Mouse (Mus musculus) kidney, embryonic 16.5 days (tissue): Measurements from ENCODE around the gene Psmd14. TPM values are rescaled to one million over a fixed set of nuclear protein-coding genes. Genes with fewer than 3 reads are reported as not detected.

Source experiments
- ATAC-seq: fragments of 200-750 bp; cut with Nextera tagmentation; 2 replicates; pipeline ENCODE4 v1.8.0; 2017; ENCODE audit warnings: moderate TSS enrichment; ENCODE audit not compliant: low FRiP score, low TSS enrichment
- H3K27ac ChIP-seq: fragments of 300-500 bp; sonication (generic); 2 replicates; pipeline ENCODE4 v1.5.1; 2014; ENCODE audit warnings: low read length
- H3K27me3 ChIP-seq: fragments of 300-500 bp; sonication (generic); 2 replicates; pipeline ENCODE4 v1.6.1; 2014; ENCODE audit warnings: low read length, control low read depth, mixed read lengths; ENCODE audit not compliant: insufficient read depth
- H3K36me3 ChIP-seq: fragments of 300-500 bp; sonication (generic); 2 replicates; pipeline ENCODE4 v1.6.1; 2014; ENCODE audit warnings: low read length, control low read depth, mixed read lengths; ENCODE audit not compliant: insufficient read depth
- H3K4me1 ChIP-seq: fragments of 300-500 bp; sonication (generic); 2 replicates; pipeline ENCODE4 v1.6.1; 2014; ENCODE audit warnings: low read length, control low read depth, mixed read lengths; ENCODE audit not compliant: insufficient read depth
- H3K4me2 ChIP-seq: fragments of 300-500 bp; sonication (generic); replicated peaks from 2 replicates; pipeline ENCODE4 v1.6.1; 2014; ENCODE audit warnings: low read depth, low read length
- H3K4me3 ChIP-seq: fragments of 300-500 bp; sonication (generic); 2 replicates; pipeline ENCODE4 v1.5.1; 2014; ENCODE audit warnings: mild to moderate bottlenecking, low read length
- H3K9ac ChIP-seq: fragments of 300-500 bp; sonication (generic); replicated peaks from 2 replicates; pipeline ENCODE4 v1.6.1; 2014; ENCODE audit warnings: low read length
- H3K9me3 ChIP-seq: fragments of 300-500 bp; sonication (generic); 2 replicates; pipeline ENCODE4 v1.6.1; 2016; ENCODE audit warnings: low read length, control low read depth
- WGBS: fragments of 180-500 bp; shearing (Covaris S2); extraction: QIAGEN DNeasy Blood & Tissue Kit; methylation state at CpG from one replicate; pipeline ENCODE4 v1.1.7; 2014; 5-methylcytosine and 5-hydroxymethylcytosine counted together
- polyA plus RNA-seq: library from polyadenylated mRNA; unstranded; fragments of >200 nt; fragmentation: Nextera tagmentation; extraction: Ambion mirVana; gene quantifications from 2 replicates; pipeline ENCODE4 v1.2.1, GENCODE M21; 2015

The Psmd14 gene
- polyA plus RNA-seq, 1 experiment from 2014 or later = 183 TPM

DNA sequence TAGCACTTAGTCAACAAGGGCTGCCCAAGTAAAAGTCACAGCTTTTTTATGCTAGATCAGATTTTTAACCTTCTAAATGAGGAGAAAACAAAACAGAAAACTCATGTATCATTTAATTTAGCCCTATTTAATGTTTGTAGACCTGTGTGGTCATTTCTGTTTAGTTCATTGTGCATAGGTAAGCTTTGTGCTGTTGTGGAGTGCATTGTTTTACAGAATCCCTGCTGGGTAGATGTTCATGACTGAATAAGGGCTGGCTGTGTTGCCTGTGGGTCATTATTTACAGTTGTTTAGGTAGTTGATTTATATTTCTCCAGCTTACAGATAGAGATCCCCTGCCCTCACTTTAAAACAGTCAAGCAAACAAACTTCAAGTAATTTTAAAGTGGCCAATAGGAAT, 40.9 kb downstream of the Psmd14 start:
- no peak for ATAC-seq
- H3K9ac ChIP-seq = no peak overlapping the region
- no peak overlapping the region for H3K4me3 ChIP-seq
- H3K27me3 ChIP-seq = no peaks in the 10 kb centered on the region
- H3K9me3 ChIP-seq = no peaks in the 10 kb centered on the region
- H3K4me2 ChIP-seq = no peak overlapping the region
- no peaks in the 10 kb centered on the region for H3K4me1 ChIP-seq
- H3K27ac ChIP-seq = no peak overlapping the region
- no peaks in the 10 kb centered on the region for H3K36me3 ChIP-seq

DNA sequence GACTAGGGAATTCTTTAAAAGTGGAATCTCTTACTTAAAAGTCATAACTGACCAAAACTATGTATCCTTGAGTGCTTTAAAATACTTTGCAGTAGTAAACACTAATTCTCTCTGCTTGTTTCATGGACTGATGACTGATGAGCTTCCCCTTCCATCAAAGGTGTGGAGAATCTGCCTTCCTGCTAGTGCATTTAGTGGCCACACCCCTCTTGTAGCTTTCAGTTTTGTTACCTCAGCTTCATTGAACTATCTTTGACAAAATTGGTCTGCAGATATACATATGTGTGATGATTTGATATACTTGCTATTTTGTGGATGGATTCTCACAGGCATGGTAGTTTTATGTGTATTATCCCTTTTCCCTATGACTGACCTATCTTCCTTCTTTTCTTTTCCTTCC, 43.5 kb downstream of the Psmd14 start:
- no peak overlapping the region for H3K9ac ChIP-seq
- H3K27ac ChIP-seq = no peak overlapping the region
- H3K27me3 ChIP-seq = no peaks in the 10 kb centered on the region
- H3K4me2 ChIP-seq = no peak overlapping the region
- H3K4me1 ChIP-seq = no peaks in the 10 kb centered on the region
- H3K36me3 ChIP-seq = no peaks in the 10 kb centered on the region
- no peak overlapping the region for H3K4me3 ChIP-seq
- ATAC-seq = no peak
- H3K9me3 ChIP-seq = no peaks in the 10 kb centered on the region

DNA sequence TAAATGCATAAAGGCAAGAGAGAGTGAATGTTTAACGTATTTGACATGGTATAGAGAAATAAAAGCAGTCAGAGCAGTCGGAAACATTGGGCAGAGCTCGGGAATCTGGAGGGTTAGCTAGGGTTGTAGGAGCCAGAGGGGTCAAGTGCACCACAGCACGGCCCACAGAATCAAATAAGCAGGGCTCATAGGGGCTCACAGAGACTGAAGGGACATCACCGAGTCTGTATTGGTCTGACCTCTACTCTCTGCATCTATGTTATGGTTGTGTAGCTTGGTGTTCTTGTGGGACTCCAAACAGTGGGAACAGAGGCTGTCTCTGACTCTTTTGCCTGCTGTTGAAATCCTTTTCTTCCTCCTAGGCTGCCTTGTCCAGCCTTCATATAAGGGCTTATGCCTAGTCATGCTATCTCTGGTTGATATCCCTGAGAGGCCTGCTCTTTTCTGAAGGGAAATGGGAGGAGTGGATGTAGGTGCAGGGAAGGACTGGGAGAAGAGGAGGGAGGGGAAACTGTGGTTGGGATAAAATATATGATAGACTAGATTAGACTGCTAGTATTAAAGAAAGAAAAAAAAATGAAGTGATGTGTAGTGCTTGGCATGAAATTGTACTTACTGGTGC, 47.9 kb downstream of the Psmd14 start:
- no peaks in the 10 kb centered on the region for H3K4me1 ChIP-seq
- no peak overlapping the region for H3K27ac ChIP-seq
- no peak overlapping the region for H3K4me3 ChIP-seq
- no peak for ATAC-seq
- H3K27me3 ChIP-seq = no peaks in the 10 kb centered on the region
- H3K9ac ChIP-seq = no peak overlapping the region
- no peaks in the 10 kb centered on the region for H3K9me3 ChIP-seq
- WGBS = 80% methylated on average over 5 of the region's 5 CpGs
- no peak overlapping the region for H3K4me2 ChIP-seq
- H3K36me3 ChIP-seq = no peaks in the 10 kb centered on the region

DNA sequence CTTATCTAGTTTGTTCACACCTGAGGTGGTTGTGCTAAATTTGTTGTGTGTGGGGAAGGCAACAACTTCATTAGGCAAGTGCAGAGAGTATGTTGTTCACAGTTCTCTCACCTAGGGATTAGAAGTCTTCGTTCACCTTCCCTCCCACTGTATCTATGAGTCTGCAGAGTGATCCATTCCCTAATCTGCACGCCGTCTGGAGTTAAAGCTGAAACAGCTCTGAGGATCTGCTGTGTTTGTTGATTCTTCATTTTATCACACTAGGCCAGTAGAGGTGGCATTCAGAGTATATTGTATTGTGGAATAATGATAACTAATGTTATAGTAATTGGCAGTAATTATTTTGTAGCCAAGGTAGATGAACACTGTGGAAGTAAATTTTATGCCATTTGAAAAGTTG, 48.5 kb downstream of the Psmd14 start:
- Histone ChIP-seq H3K27me3 (no peaks in the 10 kb centered on the region), H3K4me1 (no peaks in the 10 kb centered on the region), H3K9me3 (no peaks in the 10 kb centered on the region), H3K4me3 (no peak overlapping the region), H3K4me2 (no peak overlapping the region), H3K36me3 (peaks cover 2% of the 10 kb centered on the region; the same call in 1 of the 2 replicates), H3K9ac (no peak overlapping the region), H3K27ac (no peak overlapping the region)
- 95% methylated on average over 3 of the region's 3 CpGs for WGBS
- no peak for ATAC-seq

DNA sequence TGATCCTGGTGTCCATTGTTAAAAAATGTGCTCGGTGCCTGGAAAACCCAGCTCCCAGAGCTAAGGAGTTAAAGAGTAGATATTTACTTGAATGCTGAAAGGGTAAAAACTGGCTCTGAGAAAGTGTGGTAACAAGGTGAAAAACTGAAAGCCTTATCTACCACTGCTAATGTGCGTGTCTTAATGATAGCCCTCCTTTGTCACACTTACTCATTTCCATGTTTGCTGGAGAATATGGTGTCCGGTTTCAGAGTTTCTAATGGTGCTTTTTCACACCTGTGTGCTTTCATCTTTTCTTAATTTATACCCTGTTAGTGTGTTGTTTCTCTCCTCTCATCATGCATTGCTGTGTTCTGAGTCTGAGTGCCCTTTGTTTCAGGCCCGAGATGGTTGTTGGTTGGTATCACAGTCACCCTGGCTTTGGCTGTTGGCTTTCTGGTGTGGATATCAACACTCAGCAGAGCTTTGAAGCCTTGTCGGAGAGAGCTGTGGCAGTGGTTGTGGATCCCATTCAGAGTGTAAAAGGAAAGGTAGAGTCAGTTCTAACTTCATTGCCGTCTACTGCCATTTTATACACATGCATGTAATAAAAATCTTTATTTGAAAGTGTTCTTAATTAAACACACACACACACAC, 53.1 kb downstream of the Psmd14 start:
- H3K9me3 ChIP-seq = no peaks in the 10 kb centered on the region
- no peaks in the 10 kb centered on the region for H3K27me3 ChIP-seq
- whole genome bisulfite sequencing = 68% methylated on average over 6 of the region's 6 CpGs
- H3K9ac ChIP-seq = no peak overlapping the region
- ATAC-seq = no peak
- no peak overlapping the region for H3K4me2 ChIP-seq
- no peak overlapping the region for H3K27ac ChIP-seq
- H3K36me3 ChIP-seq = peaks cover 2% of the 10 kb centered on the region; the same call in 1 of the 2 replicates
- no peak overlapping the region for H3K4me3 ChIP-seq
- no peaks in the 10 kb centered on the region for H3K4me1 ChIP-seq

DNA sequence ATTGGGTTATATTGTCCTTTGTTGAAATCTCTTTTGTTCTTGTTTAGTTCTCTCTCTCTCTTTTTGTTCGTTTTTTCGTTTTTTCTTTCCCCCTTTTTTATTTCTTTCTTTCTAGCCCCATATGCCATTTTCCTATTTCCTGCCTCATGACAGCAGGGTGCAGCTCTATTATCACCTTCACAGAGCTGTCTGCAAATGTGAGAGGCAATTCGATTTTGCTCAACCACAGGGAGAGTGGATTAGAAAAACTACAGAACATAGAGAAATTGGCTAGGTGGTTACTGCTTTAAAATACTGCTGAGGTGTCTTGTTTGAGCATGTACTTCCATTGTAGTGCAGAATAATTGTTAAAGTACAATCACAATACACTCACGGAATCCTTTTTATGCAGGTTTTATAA, 54.0 kb downstream of the Psmd14 start:
- no peak overlapping the region for H3K4me3 ChIP-seq
- no peak overlapping the region for H3K27ac ChIP-seq
- no peaks in the 10 kb centered on the region for H3K9me3 ChIP-seq
- no peak for ATAC-seq
- no peaks in the 10 kb centered on the region for H3K4me1 ChIP-seq
- no peak overlapping the region for H3K4me2 ChIP-seq
- WGBS = 86% methylated on average over 4 of the region's 4 CpGs
- H3K36me3 ChIP-seq = peaks cover 2% of the 10 kb centered on the region; the same call in 1 of the 2 replicates
- H3K9ac ChIP-seq = no peak overlapping the region
- no peaks in the 10 kb centered on the region for H3K27me3 ChIP-seq

DNA sequence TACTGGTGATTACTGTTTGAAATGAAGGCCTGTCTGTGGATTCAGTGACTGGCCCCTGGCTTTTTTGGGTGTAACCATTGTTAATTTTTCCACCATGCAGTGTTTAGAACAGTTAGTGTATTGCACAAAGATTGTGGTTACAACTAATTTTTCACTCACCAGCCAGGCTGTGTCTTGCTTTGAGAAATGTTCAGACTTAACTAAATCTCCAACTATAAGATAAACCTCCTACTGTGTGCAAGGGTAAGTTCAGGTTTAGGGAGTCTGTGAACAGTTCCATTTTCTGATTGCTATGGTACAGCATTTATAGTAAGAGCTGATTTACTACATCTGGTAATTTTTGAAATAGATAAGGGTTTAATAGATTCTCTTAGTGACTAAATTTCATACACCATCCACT, 69.3 kb downstream of the Psmd14 start:
- ATAC-seq = no peak
- H3K9ac ChIP-seq = no peak overlapping the region
- H3K4me2 ChIP-seq = no peak overlapping the region
- peaks cover 13% of the 10 kb centered on the region; the same call in 1 of the 2 replicates for H3K36me3 ChIP-seq
- no peaks in the 10 kb centered on the region for H3K4me1 ChIP-seq
- H3K27me3 ChIP-seq = no peaks in the 10 kb centered on the region
- no peak overlapping the region for H3K27ac ChIP-seq
- H3K9me3 ChIP-seq = no peaks in the 10 kb centered on the region
- no peak overlapping the region for H3K4me3 ChIP-seq

DNA sequence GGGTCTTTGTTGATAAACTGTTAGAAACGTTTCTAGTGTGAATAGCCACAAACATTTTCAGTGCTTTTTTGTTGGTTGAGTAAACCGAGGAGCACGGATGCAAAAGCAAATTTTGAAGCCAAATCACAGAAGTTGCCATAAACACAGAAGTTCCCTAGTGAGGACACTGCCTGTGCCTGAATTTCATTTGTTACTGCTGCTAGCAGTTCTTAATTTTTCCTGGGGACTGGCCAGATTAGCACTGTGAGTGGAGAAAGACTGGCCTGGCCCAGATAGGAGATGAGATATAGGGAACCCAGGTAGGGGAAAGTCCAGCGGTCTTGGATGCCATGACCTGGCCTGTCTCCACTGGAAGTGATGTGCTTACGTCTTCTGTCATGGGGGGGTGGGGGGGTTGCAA, 83.5 kb downstream of the Psmd14 start:
- H3K9me3 ChIP-seq = no peaks in the 10 kb centered on the region
- no peak overlapping the region for H3K9ac ChIP-seq
- H3K4me1 ChIP-seq = no peaks in the 10 kb centered on the region
- H3K4me2 ChIP-seq = no peak overlapping the region
- no peaks in the 10 kb centered on the region for H3K36me3 ChIP-seq
- 80% methylated on average over 5 of the region's 5 CpGs for WGBS
- H3K4me3 ChIP-seq = no peak overlapping the region
- ATAC-seq = no peak
- no peak overlapping the region for H3K27ac ChIP-seq
- no peaks in the 10 kb centered on the region for H3K27me3 ChIP-seq

DNA sequence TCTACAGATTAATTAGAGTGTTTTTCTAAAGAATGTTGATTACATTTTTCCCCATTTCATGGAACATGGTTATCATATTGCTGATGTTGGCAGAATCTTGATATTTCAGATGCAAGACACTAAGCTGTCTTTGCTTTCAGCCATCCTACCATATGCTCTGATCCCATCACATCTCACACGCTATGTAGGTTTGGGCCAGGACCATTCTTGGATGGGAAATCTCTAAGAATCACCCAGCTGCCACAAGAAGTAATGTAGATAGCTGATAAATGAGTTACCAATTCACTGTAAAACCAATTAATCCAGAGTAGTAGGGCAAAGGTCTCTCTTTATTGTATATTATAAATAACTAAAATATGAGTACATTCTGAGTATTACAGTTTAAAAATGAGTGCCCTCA, 86.6 kb downstream of the Psmd14 start:
- Histone ChIP-seq H3K9ac (no peak overlapping the region), H3K27ac (no peak overlapping the region), H3K4me3 (no peak overlapping the region), H3K4me1 (no peaks in the 10 kb centered on the region), H3K4me2 (no peak overlapping the region), H3K27me3 (peaks cover 22% of the 10 kb centered on the region), H3K36me3 (no peaks in the 10 kb centered on the region), H3K9me3 (no peaks in the 10 kb centered on the region)
- no peak for ATAC-seq
- 93% methylated on average over 1 of the region's 1 CpGs for WGBS

DNA sequence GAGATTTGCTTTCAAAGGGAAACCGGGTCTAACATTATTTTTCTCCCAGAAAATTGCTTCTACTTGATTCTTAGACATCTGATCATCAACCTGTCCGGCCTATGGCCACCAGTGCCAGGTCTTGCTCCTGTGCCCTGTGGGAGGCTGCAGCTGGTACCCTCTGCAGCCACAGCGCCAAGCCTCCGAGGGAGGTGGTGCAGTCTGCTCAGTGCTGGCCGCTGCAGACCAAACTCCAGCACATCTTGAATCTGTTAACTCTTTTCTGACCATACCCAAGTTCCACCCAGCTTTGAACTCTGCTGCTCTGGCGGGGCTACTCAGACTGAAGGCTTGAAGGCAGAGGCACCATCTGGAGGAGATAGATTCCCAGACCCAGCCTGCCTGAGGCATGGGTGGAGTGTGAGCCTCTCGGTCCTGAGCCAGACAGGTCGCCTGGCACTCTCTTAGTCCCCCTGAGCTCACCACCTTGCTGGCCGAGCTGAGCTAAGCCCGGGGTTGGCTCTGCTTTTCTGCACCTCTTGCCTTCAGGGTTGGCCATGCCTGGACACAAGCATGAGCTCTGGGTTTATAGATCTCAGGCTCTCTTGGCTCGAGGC, 91.3 kb downstream of the Psmd14 start, which contains the start of gene Tbr1:
Gene Tbr1, plus strand, starts transcription at position 275 of the 596 bp plus-strand sequence.
- Histone ChIP-seq H3K27me3 (peaks cover 59% of the 10 kb centered on the region), H3K36me3 (no peaks in the 10 kb centered on the region), H3K4me1 (peaks cover 15% of the 10 kb centered on the region), H3K27ac (no peak within 1 kb of the TSS), H3K4me2 (no peak within 1 kb of the TSS), H3K9ac (no peak within 1 kb of the TSS), H3K9me3 (no peaks in the 10 kb centered on the region), H3K4me3 (no peak within 1 kb of the TSS)
- peak; percentile 60 for ATAC-seq
- 8% methylated on average over 11 of the region's 11 CpGs for WGBS
